Mouse (Mus musculus) cerebellum, adult 2 months (tissue): Measurements from ENCODE around the gene Frk.

Source experiments
- CTCF ChIP-seq: fragments of 200-500 bp; IDR thresholded peaks from 2 replicates; pipeline ENCODE4 v1.5.1; 2011; ENCODE audit warnings: low read depth, mild to moderate bottlenecking, control low read depth, low read length, moderate library complexity, borderline replicate concordance; ENCODE audit not compliant: insufficient read depth
- POLR2A ChIP-seq: fragments of 200-500 bp; IDR thresholded peaks from 2 replicates; pipeline ENCODE4 v1.6.1; 2011; ENCODE audit warnings: low read length, control low read depth, borderline replicate concordance; ENCODE audit not compliant: insufficient read depth

GRCm38 (mm10) chr10:34532507-34532906 is 49.3 kb downstream of the Frk start:
- TF ChIP-seq POLR2A (no peak), CTCF (no peak)
